Mouse (Mus musculus): ENCODE measurements around the gene Scd1. TPM values are rescaled to one million over a fixed set of nuclear protein-coding genes. Genes with fewer than 3 reads are reported as not detected.
"Not testable (repeated sequence)": the region's sequence is repeated elsewhere in the genome, so short reads cannot be mapped to it uniquely, and the experiment has no call there.

Gene Scd1
- polyA plus RNA-seq, 1 experiment, result 251 TPM

DNA sequence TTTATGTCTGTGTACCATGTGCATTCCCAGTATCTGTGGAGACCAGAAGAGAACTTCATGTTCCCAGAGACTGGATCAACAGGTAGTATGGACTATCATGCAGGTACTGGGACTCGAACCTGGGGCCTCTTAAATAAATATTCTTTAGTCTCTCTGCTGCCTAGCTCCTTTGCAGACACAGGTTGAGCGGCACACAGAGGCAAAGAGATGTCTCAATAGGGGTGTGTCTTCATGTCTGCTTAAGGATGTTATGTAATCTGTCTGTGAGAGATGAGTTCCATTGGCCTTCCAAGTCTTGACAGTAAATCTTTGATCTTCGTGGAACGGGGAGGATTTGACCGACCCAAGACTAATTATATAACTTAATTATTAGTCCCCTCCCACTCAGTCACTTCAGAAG lies 37.4 kb downstream of the Scd1 start:
- H3K4me1 ChIP-seq (ENCODE audit: control insufficient read depth, insufficient read depth, insufficient read length), result peaks cover 3% of the 10 kb centered on the region; the same call in 1 of the 2 replicates
- 81% methylated on average over 5 of the region's 5 CpGs for WGBS
- H3K27me3 ChIP-seq (ENCODE audit: control insufficient read depth, insufficient read depth, low read length), result no peaks in the 10 kb centered on the region
- no peaks in the 10 kb centered on the region for H3K36me3 ChIP-seq (ENCODE audit: control insufficient read depth, insufficient read depth, low read length)
- TF ChIP-seq POLR2A (IDR thresholded peaks at IDR 0.05; ENCODE audit: low read depth, low read length), result no peak
- TF ChIP-seq CTCF (IDR thresholded peaks at IDR 0.05; ENCODE audit: extremely low read depth, insufficient read depth, insufficient read length, insufficient replicate concordance), result no peak
- H3K27ac ChIP-seq (ENCODE audit: insufficient read depth, low read length), result no peak overlapping the region
- H3K4me3 ChIP-seq (ENCODE audit: extremely low read depth, insufficient read depth, insufficient read length), result no peak overlapping the region
- no peak for DNase-seq (ENCODE audit: low read depth in 1 of 2, low spot score in 2 of 2)

DNA sequence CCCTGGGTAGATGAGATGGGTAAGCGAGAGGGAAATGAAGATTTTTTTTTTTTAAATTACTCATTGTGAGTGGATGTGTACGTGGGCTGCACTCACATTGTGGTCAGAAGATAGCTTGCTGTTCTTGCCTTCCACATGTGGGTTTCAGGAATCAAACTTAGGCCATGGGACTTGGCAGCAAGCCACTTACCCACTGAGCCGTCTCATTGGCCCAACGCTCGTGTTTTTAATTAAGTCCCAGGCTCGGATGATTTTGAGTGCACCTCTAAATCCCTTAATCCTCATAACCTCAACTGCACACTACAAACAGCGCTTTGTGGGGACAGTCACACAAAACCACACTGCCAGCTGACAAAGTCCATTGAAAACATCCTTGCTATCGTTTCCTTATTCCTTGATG lies 38.3 kb downstream of the Scd1 start:
- TF ChIP-seq POLR2A (IDR thresholded peaks at IDR 0.05; ENCODE audit: low read depth, low read length), result no peak
- TF ChIP-seq CTCF (IDR thresholded peaks at IDR 0.05; ENCODE audit: extremely low read depth, insufficient read depth, insufficient read length, insufficient replicate concordance), result no peak
- DNase-seq (ENCODE audit: low read depth in 1 of 2, low spot score in 2 of 2), result no peak

DNA sequence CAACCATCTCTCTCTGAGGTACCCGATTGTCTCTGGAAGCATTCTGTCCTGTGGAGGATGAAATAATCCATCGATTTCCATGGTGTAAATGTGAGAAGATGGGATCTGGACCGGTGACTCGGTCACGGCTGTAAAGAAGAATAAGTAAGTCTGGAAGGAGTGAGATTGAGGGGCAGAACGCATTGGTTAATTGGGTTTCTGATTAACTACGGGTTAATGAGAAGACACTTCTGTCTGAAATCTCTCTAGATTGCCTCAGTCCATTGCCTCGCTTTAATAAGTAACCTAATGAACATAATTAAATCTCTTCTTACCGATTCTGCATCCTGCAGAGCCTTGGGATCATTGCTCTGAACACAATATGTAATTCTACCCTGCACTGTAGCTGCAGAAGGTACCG lies 40.6 kb downstream of the Scd1 start:
- not testable (repeated sequence) for H3K27ac ChIP-seq (ENCODE audit: insufficient read depth, low read length); DNase-seq (ENCODE audit: low read depth in 1 of 2, low spot score in 2 of 2); H3K4me1 ChIP-seq (ENCODE audit: control insufficient read depth, insufficient read depth, insufficient read length); H3K4me3 ChIP-seq (ENCODE audit: extremely low read depth, insufficient read depth, insufficient read length); H3K27me3 ChIP-seq (ENCODE audit: control insufficient read depth, insufficient read depth, low read length); H3K36me3 ChIP-seq (ENCODE audit: control insufficient read depth, insufficient read depth, low read length)
- 94% methylated on average over 10 of the region's 10 CpGs for WGBS

More for the DNA sequence above, 38.3 kb downstream of the Scd1 start:
- 64% methylated on average over 8 of the region's 8 CpGs for WGBS
- no peaks in the 10 kb centered on the region for H3K36me3 ChIP-seq (ENCODE audit: control insufficient read depth, insufficient read depth, low read length)
- H3K4me3 ChIP-seq (ENCODE audit: extremely low read depth, insufficient read depth, insufficient read length), result no peak overlapping the region
- H3K4me1 ChIP-seq (ENCODE audit: control insufficient read depth, insufficient read depth, insufficient read length), result no peaks in the 10 kb centered on the region
- H3K27ac ChIP-seq (ENCODE audit: insufficient read depth, low read length), result no peak overlapping the region
- H3K27me3 ChIP-seq (ENCODE audit: control insufficient read depth, insufficient read depth, low read length), result no peaks in the 10 kb centered on the region

DNA sequence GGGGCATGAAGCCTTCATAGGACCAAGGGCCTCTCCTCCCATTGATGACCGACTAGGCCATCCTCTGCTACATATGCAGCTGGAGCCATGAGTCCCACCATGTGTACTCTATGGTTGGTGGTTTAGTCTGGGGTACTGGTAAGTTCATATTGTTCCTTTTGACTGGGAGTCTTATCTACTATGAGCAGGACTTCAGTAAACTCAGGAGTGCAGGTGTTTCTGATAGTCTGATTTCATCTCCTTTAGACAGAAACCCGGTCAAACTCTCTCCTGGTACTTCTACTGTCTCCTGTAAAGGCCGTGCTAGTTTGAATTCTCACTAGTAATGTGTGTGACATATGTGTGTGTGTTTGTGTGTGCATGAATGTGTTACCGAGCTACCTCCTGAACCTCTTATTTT lies 41.9 kb downstream of the Scd1 start:
- Histone ChIP-seq H3K27ac (ENCODE audit: insufficient read depth, low read length) (no peak overlapping the region), H3K4me1 (ENCODE audit: control insufficient read depth, insufficient read depth, insufficient read length) (peaks cover 4% of the 10 kb centered on the region; the same call in 1 of the 2 replicates), H3K4me3 (ENCODE audit: extremely low read depth, insufficient read depth, insufficient read length) (no peak overlapping the region), H3K27me3 (ENCODE audit: control insufficient read depth, insufficient read depth, low read length) (no peaks in the 10 kb centered on the region), H3K36me3 (ENCODE audit: control insufficient read depth, insufficient read depth, low read length) (no peaks in the 10 kb centered on the region)
- 90% methylated on average over 4 of the region's 4 CpGs for WGBS
- TF ChIP-seq CTCF (IDR thresholded peaks at IDR 0.05; ENCODE audit: extremely low read depth, insufficient read depth, insufficient read length, insufficient replicate concordance) (no peak), POLR2A (IDR thresholded peaks at IDR 0.05; ENCODE audit: low read depth, low read length) (no peak)
- DNase-seq (ENCODE audit: low read depth in 1 of 2, low spot score in 2 of 2), result no peak

DNA sequence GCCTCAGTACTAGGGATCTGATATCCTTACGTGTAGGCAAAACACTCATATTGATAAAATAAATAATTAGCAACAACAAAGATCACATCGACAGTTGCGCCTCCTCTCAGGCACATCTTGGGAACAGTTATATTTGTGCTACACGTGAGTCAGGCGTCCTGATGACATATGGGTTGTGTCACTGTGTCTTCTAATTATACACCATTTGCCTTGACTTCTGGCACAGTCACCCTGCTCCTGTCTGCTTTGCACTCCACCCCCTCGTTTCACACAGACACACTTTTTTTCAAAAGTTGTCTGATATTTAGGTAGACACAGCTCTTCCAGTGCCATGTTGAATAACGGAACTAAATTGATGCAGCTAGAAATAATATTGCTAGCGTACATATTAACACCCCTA lies 43.6 kb downstream of the Scd1 start:
- Histone ChIP-seq H3K27me3 (ENCODE audit: control insufficient read depth, insufficient read depth, low read length) (no peaks in the 10 kb centered on the region), H3K27ac (ENCODE audit: insufficient read depth, low read length) (peak overlapping the region; percentile 13; the same call in 1 of the 2 replicates), H3K36me3 (ENCODE audit: control insufficient read depth, insufficient read depth, low read length) (no peaks in the 10 kb centered on the region), H3K4me3 (ENCODE audit: extremely low read depth, insufficient read depth, insufficient read length) (no peak overlapping the region), H3K4me1 (ENCODE audit: control insufficient read depth, insufficient read depth, insufficient read length) (peaks cover 4% of the 10 kb centered on the region; the same call in 1 of the 2 replicates)
- 82% methylated on average over 8 of the region's 8 CpGs for WGBS
- TF ChIP-seq CTCF (IDR thresholded peaks at IDR 0.05; ENCODE audit: extremely low read depth, insufficient read depth, insufficient read length, insufficient replicate concordance), result no peak
- no peak for TF ChIP-seq POLR2A (IDR thresholded peaks at IDR 0.05; ENCODE audit: low read depth, low read length)
- DNase-seq (ENCODE audit: low read depth in 1 of 2, low spot score in 2 of 2), result no peak

DNA sequence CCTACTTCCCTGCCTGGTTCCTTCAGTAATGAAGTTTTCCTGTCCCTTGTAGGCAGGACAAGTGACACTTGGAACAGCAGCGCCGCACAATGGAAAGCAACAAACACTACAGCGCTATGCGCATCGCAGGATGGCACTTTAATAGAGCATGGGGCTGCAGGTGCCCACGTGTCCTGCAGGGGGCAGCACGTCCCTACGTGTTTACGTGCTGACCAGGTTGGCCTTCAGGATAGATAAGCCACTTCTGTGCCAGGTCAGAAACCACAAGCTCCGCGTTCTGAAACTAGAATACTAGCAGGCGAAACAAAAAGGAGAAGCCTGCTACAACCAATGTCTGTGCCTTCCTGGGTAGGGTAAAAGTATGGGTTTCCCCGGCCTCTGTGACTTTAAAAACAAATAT lies 44.1 kb downstream of the Scd1 start:
- whole genome bisulfite sequencing, result 10% methylated on average over 13 of the region's 13 CpGs
- TF ChIP-seq POLR2A (IDR thresholded peaks at IDR 0.05; ENCODE audit: low read depth, low read length), result no peak
- TF ChIP-seq CTCF (IDR thresholded peaks at IDR 0.05; ENCODE audit: extremely low read depth, insufficient read depth, insufficient read length, insufficient replicate concordance), result peak; percentile 97
- Histone ChIP-seq H3K4me1 (ENCODE audit: control insufficient read depth, insufficient read depth, insufficient read length) (peaks cover 4% of the 10 kb centered on the region; the same call in 1 of the 2 replicates), H3K36me3 (ENCODE audit: control insufficient read depth, insufficient read depth, low read length) (no peaks in the 10 kb centered on the region), H3K4me3 (ENCODE audit: extremely low read depth, insufficient read depth, insufficient read length) (no peak overlapping the region), H3K27me3 (ENCODE audit: control insufficient read depth, insufficient read depth, low read length) (no peaks in the 10 kb centered on the region), H3K27ac (ENCODE audit: insufficient read depth, low read length) (no peak overlapping the region)
- peak; percentile 78 to 79 for DNase-seq (ENCODE audit: low read depth in 1 of 2, low spot score in 2 of 2)

DNA sequence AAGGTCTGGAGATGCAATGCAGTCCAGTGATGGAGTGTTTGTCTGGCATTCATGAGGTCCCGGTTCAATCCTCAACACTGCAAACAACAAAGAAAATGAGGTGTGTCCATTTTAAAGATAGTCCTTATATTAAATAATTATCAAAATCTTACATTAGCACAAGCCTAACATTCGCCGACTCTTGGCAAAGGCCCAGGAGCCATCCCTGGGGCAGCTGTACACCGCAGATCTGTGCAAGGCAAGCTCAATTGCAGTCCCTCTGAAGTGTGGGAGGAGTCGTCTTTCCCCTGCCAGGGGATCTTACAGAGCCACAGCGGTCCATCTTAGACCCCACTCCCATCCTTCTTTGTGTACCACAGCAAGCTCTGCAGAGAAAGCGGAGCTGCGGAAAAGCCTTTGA lies 49.0 kb downstream of the Scd1 start:
- Histone ChIP-seq H3K27me3 (ENCODE audit: control insufficient read depth, insufficient read depth, low read length) (no peaks in the 10 kb centered on the region), H3K4me1 (ENCODE audit: control insufficient read depth, insufficient read depth, insufficient read length) (no peaks in the 10 kb centered on the region), H3K36me3 (ENCODE audit: control insufficient read depth, insufficient read depth, low read length) (no peaks in the 10 kb centered on the region), H3K4me3 (ENCODE audit: extremely low read depth, insufficient read depth, insufficient read length) (no peak overlapping the region), H3K27ac (ENCODE audit: insufficient read depth, low read length) (no peak overlapping the region)
- WGBS, result 81% methylated on average over 8 of the region's 8 CpGs
- no peak for DNase-seq (ENCODE audit: low read depth in 1 of 2, low spot score in 2 of 2)
- TF ChIP-seq CTCF (IDR thresholded peaks at IDR 0.05; ENCODE audit: extremely low read depth, insufficient read depth, insufficient read length, insufficient replicate concordance), result no peak
- TF ChIP-seq POLR2A (IDR thresholded peaks at IDR 0.05; ENCODE audit: low read depth, low read length), result no peak

All from spleen, adult 2 months (tissue).